Mouse (Mus musculus): ENCODE measurements at regions not wholly inside any gene's neighbourhood (a gene's known extent, or its start where the extent isn't known, plus 50 kb on each side); places are given as distances from the start of the nearest gene placed in this dataset.
"Not testable (repeated sequence)": the region's sequence is repeated elsewhere in the genome, so short reads cannot be mapped to it uniquely, and the experiment has no call there.

DNA sequence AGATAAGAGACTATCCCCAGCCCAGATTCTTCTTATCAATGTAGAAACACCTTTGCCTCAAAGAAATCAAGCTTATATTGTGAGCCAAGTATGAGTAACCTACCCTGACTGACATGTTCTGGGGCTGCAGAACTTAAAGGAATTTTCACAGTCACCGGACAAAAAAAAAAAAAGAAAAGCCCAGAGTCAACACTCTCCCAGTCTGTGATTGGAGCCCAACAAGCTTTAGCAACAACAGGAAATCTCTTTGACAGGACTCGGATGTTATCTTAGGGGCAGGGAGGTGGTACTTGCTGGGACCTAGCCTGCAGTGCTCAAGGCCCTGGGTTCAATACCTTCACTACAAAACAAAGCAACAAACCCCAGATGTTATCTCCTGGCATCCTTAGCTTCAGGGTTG, 114.2 kb downstream of the Nectin1 start:
- no peak overlapping the region for H3K9ac ChIP-seq (ENCODE audit: low read length)
- no peaks in the 10 kb centered on the region for H3K9me3 ChIP-seq (replicated peaks; ENCODE audit: control insufficient read depth, low read length)
- H3K27ac ChIP-seq (ENCODE audit: low read length): no peak overlapping the region
- H3K4me2 ChIP-seq (ENCODE audit: low read depth, low read length): no peak overlapping the region
- no peak for ATAC-seq (replicated peaks; ENCODE audit: extremely low read depth, insufficient read depth, low FRiP score)
- H3K36me3 ChIP-seq (ENCODE audit: control insufficient read depth, insufficient read depth): no peaks in the 10 kb centered on the region
- H3K27me3 ChIP-seq (ENCODE audit: control insufficient read depth, insufficient read depth, low read length): peaks cover 14% of the 10 kb centered on the region
- no peaks in the 10 kb centered on the region for H3K4me1 ChIP-seq (ENCODE audit: control insufficient read depth, insufficient read depth, low read length)
- H3K4me3 ChIP-seq (ENCODE audit: low read length): no peak overlapping the region
- whole genome bisulfite sequencing: 8% methylated on average over 2 of the region's 2 CpGs

GRCm38 (mm10) chr9:43858761-43859160, 115.0 kb downstream of the Nectin1 start:
- H3K4me2 ChIP-seq (ENCODE audit: low read depth, low read length): no peak overlapping the region
- 35% methylated on average over 6 of the region's 6 CpGs for WGBS
- ATAC-seq (replicated peaks; ENCODE audit: extremely low read depth, insufficient read depth, low FRiP score): no peak
- no peak overlapping the region for H3K9ac ChIP-seq (ENCODE audit: low read length)
- no peak overlapping the region for H3K27ac ChIP-seq (ENCODE audit: low read length)
- peaks cover 16% of the 10 kb centered on the region for H3K27me3 ChIP-seq (ENCODE audit: control insufficient read depth, insufficient read depth, low read length)
- H3K4me3 ChIP-seq (ENCODE audit: low read length): no peak overlapping the region
- H3K36me3 ChIP-seq (ENCODE audit: control insufficient read depth, insufficient read depth): no peaks in the 10 kb centered on the region
- peaks cover 4% of the 10 kb centered on the region; the same call in 1 of the 2 replicates for H3K4me1 ChIP-seq (ENCODE audit: control insufficient read depth, insufficient read depth, low read length)
- no peaks in the 10 kb centered on the region for H3K9me3 ChIP-seq (replicated peaks; ENCODE audit: control insufficient read depth, low read length)

DNA sequence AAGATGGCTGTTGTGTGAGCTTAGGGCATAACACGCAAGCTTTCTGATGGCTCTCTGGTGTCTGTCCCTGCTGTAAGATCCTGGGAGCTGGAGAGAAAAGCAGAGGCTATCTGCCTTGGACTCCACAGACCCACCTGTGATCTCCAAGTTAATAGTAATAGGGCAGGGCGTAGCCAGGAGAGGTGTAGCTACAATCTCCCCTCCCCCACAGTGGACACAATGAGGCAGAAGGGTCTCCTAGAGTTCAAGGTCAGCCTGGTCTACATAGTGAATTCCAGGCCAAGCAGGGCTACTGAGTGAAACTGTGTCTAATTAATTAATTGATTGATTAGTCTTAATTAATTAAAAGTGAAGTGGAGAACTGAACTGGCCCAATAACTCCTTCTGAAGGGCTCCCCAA, 116.5 kb downstream of the Nectin1 start:
- Histone ChIP-seq H3K9ac (ENCODE audit: low read length) (no peak overlapping the region), H3K4me3 (ENCODE audit: low read length) (no peak overlapping the region), H3K27ac (ENCODE audit: low read length) (no peak overlapping the region), H3K36me3 (ENCODE audit: control insufficient read depth, insufficient read depth) (no peaks in the 10 kb centered on the region), H3K4me2 (ENCODE audit: low read depth, low read length) (no peak overlapping the region), H3K27me3 (ENCODE audit: control insufficient read depth, insufficient read depth, low read length) (peaks cover 26% of the 10 kb centered on the region), H3K4me1 (ENCODE audit: control insufficient read depth, insufficient read depth, low read length) (peaks cover 13% of the 10 kb centered on the region; the same call in 1 of the 2 replicates), H3K9me3 (replicated peaks; ENCODE audit: control insufficient read depth, low read length) (no peaks in the 10 kb centered on the region)
- 89% methylated on average over 2 of the region's 2 CpGs for WGBS
- ATAC-seq (replicated peaks; ENCODE audit: extremely low read depth, insufficient read depth, low FRiP score): no peak

GRCm38 (mm10) chr9:43861375-43861774, 117.6 kb downstream of the Nectin1 start:
- no peak overlapping the region for H3K27ac ChIP-seq (ENCODE audit: low read length)
- ATAC-seq (replicated peaks; ENCODE audit: extremely low read depth, insufficient read depth, low FRiP score): no peak
- H3K4me3 ChIP-seq (ENCODE audit: low read length): no peak overlapping the region
- no peaks in the 10 kb centered on the region for H3K36me3 ChIP-seq (ENCODE audit: control insufficient read depth, insufficient read depth)
- H3K27me3 ChIP-seq (ENCODE audit: control insufficient read depth, insufficient read depth, low read length): peaks cover 36% of the 10 kb centered on the region
- no peak overlapping the region for H3K4me2 ChIP-seq (ENCODE audit: low read depth, low read length)
- 37% methylated on average over 10 of the region's 10 CpGs for WGBS
- H3K9ac ChIP-seq (ENCODE audit: low read length): no peak overlapping the region
- H3K9me3 ChIP-seq (replicated peaks; ENCODE audit: control insufficient read depth, low read length): no peaks in the 10 kb centered on the region
- peaks cover 13% of the 10 kb centered on the region; the same call in 1 of the 2 replicates for H3K4me1 ChIP-seq (ENCODE audit: control insufficient read depth, insufficient read depth, low read length)

- H3K36me3 ChIP-seq (ENCODE audit: control insufficient read depth, insufficient read depth); H3K4me3 ChIP-seq (ENCODE audit: low read length); H3K9ac ChIP-seq (ENCODE audit: low read length); H3K4me2 ChIP-seq (ENCODE audit: low read depth, low read length); ATAC-seq (replicated peaks; ENCODE audit: extremely low read depth, insufficient read depth, low FRiP score); H3K27ac ChIP-seq (ENCODE audit: low read length); H3K9me3 ChIP-seq (replicated peaks; ENCODE audit: control insufficient read depth, low read length): not testable (repeated sequence)
- WGBS: 24% methylated on average over 11 of the region's 11 CpGs
- H3K4me1 ChIP-seq (ENCODE audit: control insufficient read depth, insufficient read depth, low read length): peaks cover 13% of the 10 kb centered on the region; the same call in 1 of the 2 replicates
- peaks cover 36% of the 10 kb centered on the region for H3K27me3 ChIP-seq (ENCODE audit: control insufficient read depth, insufficient read depth, low read length)
Observed at GRCm38 (mm10) chr9:43862034-43862433, 118.2 kb downstream of the Nectin1 start.

- peak; percentile 69 for ATAC-seq (replicated peaks; ENCODE audit: extremely low read depth, insufficient read depth, low FRiP score)
- Histone ChIP-seq H3K27ac (ENCODE audit: low read length) (no peak overlapping the region), H3K4me3 (ENCODE audit: low read length) (peak overlapping the region; percentile 41), H3K4me2 (ENCODE audit: low read depth, low read length) (peak overlapping the region; percentile 65), H3K4me1 (ENCODE audit: control insufficient read depth, insufficient read depth, low read length) (peaks cover 13% of the 10 kb centered on the region; the same call in 1 of the 2 replicates), H3K9ac (ENCODE audit: low read length) (peak overlapping the region; percentile 49; the same call in 1 of the 2 replicates), H3K36me3 (ENCODE audit: control insufficient read depth, insufficient read depth) (no peaks in the 10 kb centered on the region), H3K9me3 (replicated peaks; ENCODE audit: control insufficient read depth, low read length) (no peaks in the 10 kb centered on the region), H3K27me3 (ENCODE audit: control insufficient read depth, insufficient read depth, low read length) (peaks cover 36% of the 10 kb centered on the region)
- 4% methylated on average over 30 of the region's 30 CpGs for WGBS
Observed at GRCm38 (mm10) chr9:43863609-43864397, 120.0 kb downstream of the Nectin1 start.

- peaks cover 40% of the 10 kb centered on the region for H3K27me3 ChIP-seq (ENCODE audit: control insufficient read depth, insufficient read depth, low read length)
- no peak overlapping the region for H3K9ac ChIP-seq (ENCODE audit: low read length)
Observed at GRCm38 (mm10) chr9:43866802-43867201, 123.0 kb downstream of the Nectin1 start.

GRCm38 (mm10) chr9:43873841-43874240, 130.1 kb downstream of the Nectin1 start:
- no peaks in the 10 kb centered on the region for H3K9me3 ChIP-seq (replicated peaks; ENCODE audit: control insufficient read depth, low read length)
- peaks cover 24% of the 10 kb centered on the region for H3K27me3 ChIP-seq (ENCODE audit: control insufficient read depth, insufficient read depth, low read length)
- no peak for ATAC-seq (replicated peaks; ENCODE audit: extremely low read depth, insufficient read depth, low FRiP score)
- H3K27ac ChIP-seq (ENCODE audit: low read length): no peak overlapping the region
- H3K4me2 ChIP-seq (ENCODE audit: low read depth, low read length): no peak overlapping the region
- no peaks in the 10 kb centered on the region for H3K36me3 ChIP-seq (ENCODE audit: control insufficient read depth, insufficient read depth)
- no peaks in the 10 kb centered on the region for H3K4me1 ChIP-seq (ENCODE audit: control insufficient read depth, insufficient read depth, low read length)
- no peak overlapping the region for H3K4me3 ChIP-seq (ENCODE audit: low read length)
- no peak overlapping the region for H3K9ac ChIP-seq (ENCODE audit: low read length)
- 64% methylated on average over 2 of the region's 2 CpGs for WGBS

More at GRCm38 (mm10) chr9:43866802-43867201, 123.0 kb downstream of the Nectin1 start:
- H3K36me3 ChIP-seq (ENCODE audit: control insufficient read depth, insufficient read depth): no peaks in the 10 kb centered on the region
- H3K27ac ChIP-seq (ENCODE audit: low read length): no peak overlapping the region
- ATAC-seq (replicated peaks; ENCODE audit: extremely low read depth, insufficient read depth, low FRiP score): no peak
- H3K4me2 ChIP-seq (ENCODE audit: low read depth, low read length): no peak overlapping the region
- no peaks in the 10 kb centered on the region for H3K9me3 ChIP-seq (replicated peaks; ENCODE audit: control insufficient read depth, low read length)
- 63% methylated on average over 12 of the region's 12 CpGs for WGBS
- H3K4me1 ChIP-seq (ENCODE audit: control insufficient read depth, insufficient read depth, low read length): peaks cover 13% of the 10 kb centered on the region; the same call in 1 of the 2 replicates
- no peak overlapping the region for H3K4me3 ChIP-seq (ENCODE audit: low read length)

GRCm38 (mm10) chr9:43874332-43874731, 130.5 kb downstream of the Nectin1 start:
- Histone ChIP-seq H3K27me3 (ENCODE audit: control insufficient read depth, insufficient read depth, low read length) (peaks cover 29% of the 10 kb centered on the region), H3K9ac (ENCODE audit: low read length) (no peak overlapping the region), H3K27ac (ENCODE audit: low read length) (no peak overlapping the region), H3K4me1 (ENCODE audit: control insufficient read depth, insufficient read depth, low read length) (no peaks in the 10 kb centered on the region), H3K4me3 (ENCODE audit: low read length) (no peak overlapping the region), H3K36me3 (ENCODE audit: control insufficient read depth, insufficient read depth) (no peaks in the 10 kb centered on the region), H3K4me2 (ENCODE audit: low read depth, low read length) (no peak overlapping the region), H3K9me3 (replicated peaks; ENCODE audit: control insufficient read depth, low read length) (no peaks in the 10 kb centered on the region)
- no peak for ATAC-seq (replicated peaks; ENCODE audit: extremely low read depth, insufficient read depth, low FRiP score)
- 73% methylated on average over 5 of the region's 5 CpGs for WGBS
